Mouse (Mus musculus): ENCODE data around the gene Rfxap. TPM values are rescaled to one million over a fixed set of nuclear protein-coding genes. Genes with fewer than 3 reads are reported as not detected.

Gene Rfxap
- 61.4 and 69.0 TPM in 2 replicates for polyA plus RNA-seq (2012; rRNA removed)

DNA sequence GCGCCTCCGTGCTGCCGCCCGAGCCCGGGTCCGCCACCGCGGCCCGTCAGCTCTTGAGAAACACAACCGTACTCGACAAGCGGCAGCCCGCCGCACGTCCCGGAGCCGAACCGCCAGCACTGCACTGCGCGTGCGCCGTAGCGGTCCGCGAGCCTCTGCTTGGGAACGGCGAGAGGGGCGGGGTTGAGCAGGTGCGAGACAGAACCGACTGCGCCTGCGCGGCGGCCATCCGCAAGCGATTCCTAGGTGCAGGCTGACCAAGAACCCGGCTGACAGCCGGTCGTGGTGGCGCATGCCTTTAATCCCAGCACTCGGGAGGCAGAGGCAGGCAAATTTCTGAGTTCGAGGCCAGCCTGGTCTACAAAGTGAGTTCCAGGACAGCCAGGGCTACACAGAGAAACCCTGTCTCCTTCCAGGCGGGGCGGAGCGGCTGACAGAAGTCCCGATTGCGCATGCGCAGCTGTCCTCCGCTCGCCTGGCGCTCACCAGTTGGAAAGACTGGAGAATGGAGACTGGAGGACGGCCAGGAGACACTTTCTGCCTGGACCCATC lies at the start of gene Rfxap:
Rfxap (minus strand) TSS at position 126 of the 552 bp plus-strand sequence.
- peak within 1 kb of the TSS; percentile 85 for H3K27ac ChIP-seq (ENCODE audit: insufficient read depth, low read length)
- peak within 1 kb of the TSS; percentile 85 for H3K4me3 ChIP-seq (replicated peaks; ENCODE audit: insufficient read depth, low read depth, low read length)
- WGBS: under 1% methylated on average over 52 of the region's 52 CpGs
- peak; percentile 96 to 98 for DNase-seq
- H3K27me3 ChIP-seq (ENCODE audit: control insufficient read depth, insufficient read depth, low read length): no peaks in the 10 kb centered on the region
- TF ChIP-seq CTCF (IDR thresholded peaks at IDR 0.05; ENCODE audit: borderline replicate concordance, insufficient read depth, low read depth, low read length) (no peak), POLR2A (IDR thresholded peaks at IDR 0.05; ENCODE audit: borderline replicate concordance, insufficient read depth, low read length) (peak; percentile 90)
- no peaks in the 10 kb centered on the region; the same call in 1 of the 2 replicates for H3K4me1 ChIP-seq (ENCODE audit: control insufficient read depth, insufficient read depth, low read length)

DNA sequence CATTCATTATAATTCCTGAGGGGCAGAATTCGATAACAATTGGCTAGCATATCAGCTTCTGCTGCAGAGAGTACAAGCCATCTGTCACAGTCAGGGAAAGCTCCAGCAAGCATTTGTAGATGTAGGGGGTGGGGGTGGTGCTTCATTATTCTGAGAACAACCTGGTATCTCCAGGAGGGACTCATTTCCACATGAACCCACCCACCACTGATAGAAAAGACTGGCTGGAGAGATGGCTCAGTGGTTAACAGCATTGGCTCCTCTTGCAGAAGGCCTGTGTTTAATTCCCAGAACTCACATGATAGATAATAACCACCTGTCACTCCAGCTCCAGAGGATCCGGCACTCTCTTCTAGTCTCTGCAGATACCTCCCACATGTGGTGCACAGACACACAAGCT lies 27.8 kb upstream of the Rfxap start:
- peaks cover 3% of the 10 kb centered on the region; the same call in 1 of the 2 replicates for H3K4me1 ChIP-seq (ENCODE audit: control insufficient read depth, insufficient read depth, low read length)
- H3K4me3 ChIP-seq (replicated peaks; ENCODE audit: insufficient read depth, low read depth, low read length): no peak overlapping the region
- no peaks in the 10 kb centered on the region for H3K27me3 ChIP-seq (ENCODE audit: control insufficient read depth, insufficient read depth, low read length)
- 20% methylated on average over 2 of the region's 2 CpGs for WGBS
- no peak for TF ChIP-seq POLR2A (IDR thresholded peaks at IDR 0.05; ENCODE audit: borderline replicate concordance, insufficient read depth, low read length)
- no peak for TF ChIP-seq CTCF (IDR thresholded peaks at IDR 0.05; ENCODE audit: borderline replicate concordance, insufficient read depth, low read depth, low read length)
- no peak overlapping the region for H3K27ac ChIP-seq (ENCODE audit: insufficient read depth, low read length)
- no peak for DNase-seq

DNA sequence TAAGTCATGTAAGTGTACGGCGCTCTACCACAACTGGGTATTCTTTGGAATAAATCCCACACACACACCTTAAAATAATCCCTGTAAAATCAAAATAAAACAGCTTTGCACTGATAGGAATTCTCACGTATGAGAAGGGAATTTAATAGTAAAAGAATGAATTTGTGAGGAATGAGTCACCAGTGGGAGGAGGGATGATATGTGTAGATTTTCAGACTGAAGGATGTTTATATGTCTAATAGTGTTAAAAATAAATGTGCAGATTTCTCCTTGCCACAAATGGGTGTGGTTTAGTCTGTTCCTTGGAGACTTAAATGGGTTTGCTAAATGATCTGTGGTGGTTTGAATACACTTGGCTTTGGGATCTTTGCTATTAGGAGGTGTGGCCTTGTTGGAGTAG lies 24.9 kb upstream of the Rfxap start:
- Histone ChIP-seq H3K27me3 (ENCODE audit: control insufficient read depth, insufficient read depth, low read length) (no peaks in the 10 kb centered on the region), H3K4me1 (ENCODE audit: control insufficient read depth, insufficient read depth, low read length) (peaks cover 3% of the 10 kb centered on the region; the same call in 1 of the 2 replicates), H3K4me3 (replicated peaks; ENCODE audit: insufficient read depth, low read depth, low read length) (no peak overlapping the region), H3K27ac (ENCODE audit: insufficient read depth, low read length) (no peak overlapping the region)
- TF ChIP-seq POLR2A (IDR thresholded peaks at IDR 0.05; ENCODE audit: borderline replicate concordance, insufficient read depth, low read length) (no peak), CTCF (IDR thresholded peaks at IDR 0.05; ENCODE audit: borderline replicate concordance, insufficient read depth, low read depth, low read length) (no peak)
- 83% methylated on average over 3 of the region's 3 CpGs for WGBS
- DNase-seq: no peak

DNA sequence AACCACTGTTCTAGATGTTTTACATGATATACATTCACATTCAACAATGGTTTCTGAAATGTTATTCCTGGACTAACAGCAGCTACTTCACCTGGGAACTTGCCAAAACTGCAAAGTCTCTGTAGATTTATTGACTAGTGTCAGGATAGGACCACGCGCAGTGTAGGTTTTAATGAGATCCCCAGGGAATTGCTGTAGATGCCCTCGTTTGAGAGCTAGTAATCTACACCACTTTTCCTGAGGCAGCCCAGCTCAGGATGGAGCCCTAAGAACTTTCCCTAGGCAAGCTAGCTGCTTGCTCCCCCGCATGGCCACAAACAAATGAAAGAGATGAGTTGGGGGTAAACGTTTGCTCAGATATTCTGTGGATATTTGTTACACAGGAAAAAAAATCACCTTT lies 14.9 kb upstream of the Rfxap start:
- H3K4me1 ChIP-seq (ENCODE audit: control insufficient read depth, insufficient read depth, low read length): no peaks in the 10 kb centered on the region

DNA sequence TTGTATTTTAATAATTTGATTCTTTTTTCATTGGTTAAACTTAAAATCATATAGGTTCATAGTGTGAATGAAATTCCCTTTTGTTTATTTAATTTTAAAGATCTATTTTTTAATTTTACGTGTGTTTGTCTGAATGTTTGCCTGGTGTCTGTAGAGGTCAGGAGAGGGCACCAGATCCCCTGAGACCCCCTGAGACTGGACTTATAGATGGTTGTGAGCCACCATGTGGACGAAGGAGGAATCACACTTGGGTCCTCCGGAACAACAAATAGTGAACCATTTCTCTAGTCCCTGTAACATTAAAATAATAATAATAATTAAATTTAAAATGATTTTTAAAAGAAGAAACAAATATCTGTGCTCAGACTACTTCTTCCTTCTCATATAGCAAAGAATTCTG lies 7.7 kb upstream of the Rfxap start:
- peak; percentile 67 for TF ChIP-seq CTCF (IDR thresholded peaks at IDR 0.05; ENCODE audit: borderline replicate concordance, insufficient read depth, low read depth, low read length)
- TF ChIP-seq POLR2A (IDR thresholded peaks at IDR 0.05; ENCODE audit: borderline replicate concordance, insufficient read depth, low read length): no peak
- no peaks in the 10 kb centered on the region for H3K4me1 ChIP-seq (ENCODE audit: control insufficient read depth, insufficient read depth, low read length)
- H3K4me3 ChIP-seq (replicated peaks; ENCODE audit: insufficient read depth, low read depth, low read length): no peak overlapping the region
- H3K27me3 ChIP-seq (ENCODE audit: control insufficient read depth, insufficient read depth, low read length): no peaks in the 10 kb centered on the region
- WGBS: 17% methylated on average over 3 of the region's 3 CpGs
- H3K27ac ChIP-seq (ENCODE audit: insufficient read depth, low read length): no peak overlapping the region
- no peak for DNase-seq

More for the DNA sequence above, 14.9 kb upstream of the Rfxap start:
- Histone ChIP-seq H3K4me3 (replicated peaks; ENCODE audit: insufficient read depth, low read depth, low read length) (no peak overlapping the region), H3K27me3 (ENCODE audit: control insufficient read depth, insufficient read depth, low read length) (no peaks in the 10 kb centered on the region), H3K27ac (ENCODE audit: insufficient read depth, low read length) (no peak overlapping the region)
- TF ChIP-seq CTCF (IDR thresholded peaks at IDR 0.05; ENCODE audit: borderline replicate concordance, insufficient read depth, low read depth, low read length) (no peak), POLR2A (IDR thresholded peaks at IDR 0.05; ENCODE audit: borderline replicate concordance, insufficient read depth, low read length) (no peak)
- no peak for DNase-seq
- 72% methylated on average over 5 of the region's 5 CpGs for WGBS

DNA sequence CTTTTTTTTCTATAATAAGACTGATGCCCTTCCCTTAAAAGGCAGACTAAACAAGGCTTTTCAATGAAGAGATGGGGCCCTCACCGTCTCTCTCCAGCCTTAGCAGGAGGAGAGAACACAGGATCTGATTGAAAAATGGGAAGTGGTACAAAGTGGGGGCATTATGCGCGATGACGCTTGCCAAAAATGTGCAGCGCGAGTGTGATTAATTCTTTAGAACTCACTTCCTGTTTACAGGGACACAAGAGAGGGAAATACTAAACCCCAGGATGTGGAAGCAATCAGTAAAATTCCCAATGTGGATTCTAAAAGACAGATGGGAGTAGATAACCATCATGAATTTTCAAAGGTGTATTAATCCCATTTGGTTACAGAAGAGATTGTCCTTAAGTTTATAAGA lies 7.0 kb upstream of the Rfxap start:
- no peak overlapping the region for H3K4me3 ChIP-seq (replicated peaks; ENCODE audit: insufficient read depth, low read depth, low read length)
- H3K4me1 ChIP-seq (ENCODE audit: control insufficient read depth, insufficient read depth, low read length): no peaks in the 10 kb centered on the region
- no peak for TF ChIP-seq CTCF (IDR thresholded peaks at IDR 0.05; ENCODE audit: borderline replicate concordance, insufficient read depth, low read depth, low read length)
- no peak for TF ChIP-seq POLR2A (IDR thresholded peaks at IDR 0.05; ENCODE audit: borderline replicate concordance, insufficient read depth, low read length)
- H3K27me3 ChIP-seq (ENCODE audit: control insufficient read depth, insufficient read depth, low read length): no peaks in the 10 kb centered on the region
- no peak for DNase-seq
- H3K27ac ChIP-seq (ENCODE audit: insufficient read depth, low read length): no peak overlapping the region
- 72% methylated on average over 6 of the region's 6 CpGs for WGBS

DNA sequence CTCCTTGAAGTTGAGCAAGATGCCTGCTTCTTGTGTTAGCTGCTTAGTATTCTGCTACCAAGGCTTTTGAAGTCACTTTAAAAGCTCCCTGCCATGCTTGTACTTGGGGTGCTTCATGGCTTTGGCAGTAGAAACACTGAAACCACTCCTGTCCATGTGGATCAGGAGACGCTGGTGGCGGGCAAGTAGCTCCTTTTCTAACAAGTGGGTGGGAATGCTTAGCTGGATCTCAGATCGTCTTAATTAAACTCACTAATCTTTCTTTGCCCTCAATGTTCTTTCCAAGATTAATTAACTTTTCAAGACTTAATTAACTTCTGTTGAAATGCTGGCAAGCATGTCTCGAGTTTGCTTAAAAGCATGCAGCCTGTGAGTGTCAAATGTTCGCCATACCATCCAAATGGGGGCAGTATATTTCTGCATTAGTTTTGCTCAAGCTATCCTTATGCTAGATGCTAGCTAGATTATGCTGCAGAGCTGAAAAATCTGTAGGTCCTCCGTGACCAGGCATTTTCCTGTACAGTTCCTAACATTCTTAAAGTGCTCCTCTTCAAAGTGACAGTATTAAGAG lies 5.9 kb upstream of the Rfxap start:
- TF ChIP-seq POLR2A (IDR thresholded peaks at IDR 0.05; ENCODE audit: borderline replicate concordance, insufficient read depth, low read length): no peak
- TF ChIP-seq CTCF (IDR thresholded peaks at IDR 0.05; ENCODE audit: borderline replicate concordance, insufficient read depth, low read depth, low read length): no peak
- Histone ChIP-seq H3K27me3 (ENCODE audit: control insufficient read depth, insufficient read depth, low read length) (no peaks in the 10 kb centered on the region), H3K4me1 (ENCODE audit: control insufficient read depth, insufficient read depth, low read length) (no peaks in the 10 kb centered on the region), H3K27ac (ENCODE audit: insufficient read depth, low read length) (no peak overlapping the region), H3K4me3 (replicated peaks; ENCODE audit: insufficient read depth, low read depth, low read length) (no peak overlapping the region)
- DNase-seq: no peak
- 37% methylated on average over 6 of the region's 6 CpGs for WGBS

DNA sequence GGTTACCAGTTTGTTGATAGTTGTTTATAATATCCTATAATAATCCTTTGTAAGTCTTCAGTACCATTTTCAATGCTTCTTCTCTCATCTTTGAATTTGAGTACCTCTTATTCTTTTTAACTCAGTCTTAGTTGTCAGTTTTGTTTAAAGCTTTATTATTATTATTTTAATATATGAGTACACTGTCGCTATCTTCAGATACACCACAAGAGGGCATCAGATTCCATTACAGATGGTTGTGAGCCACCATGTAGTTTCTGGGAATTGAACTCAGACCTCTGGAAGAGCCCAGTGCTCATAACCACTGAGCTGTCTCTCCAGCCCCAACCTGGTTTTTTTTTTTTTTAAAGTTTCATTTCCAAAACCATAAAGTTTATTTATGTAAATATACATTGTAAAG lies 4.0 kb upstream of the Rfxap start:
- Histone ChIP-seq H3K4me3 (replicated peaks; ENCODE audit: insufficient read depth, low read depth, low read length) (no peak overlapping the region), H3K27me3 (ENCODE audit: control insufficient read depth, insufficient read depth, low read length) (no peaks in the 10 kb centered on the region), H3K4me1 (ENCODE audit: control insufficient read depth, insufficient read depth, low read length) (no peaks in the 10 kb centered on the region), H3K27ac (ENCODE audit: insufficient read depth, low read length) (no peak overlapping the region)
- DNase-seq: no peak
- TF ChIP-seq POLR2A (IDR thresholded peaks at IDR 0.05; ENCODE audit: borderline replicate concordance, insufficient read depth, low read length) (no peak), CTCF (IDR thresholded peaks at IDR 0.05; ENCODE audit: borderline replicate concordance, insufficient read depth, low read depth, low read length) (no peak)
- 65% methylated on average over 1 of the region's 1 CpGs for WGBS

Measured in cerebellum, adult 2 months (tissue).